Mouse (Mus musculus): ENCODE data around the gene Sub1.

- TF ChIP-seq POLR2A (IDR thresholded peaks at IDR 0.05; ENCODE audit: extremely low read depth, insufficient read depth, low read length) (no peak), CTCF (IDR thresholded peaks at IDR 0.05; ENCODE audit: extremely low read depth, insufficient read depth, low read length) (no peak)
Observed at GRCm38 (mm10) chr15:12025341-12025740, 28.6 kb upstream of the Sub1 start.
